Mouse (Mus musculus) embryonic facial prominence, embryonic 11.5 days (tissue): ENCODE measurements around the gene Hpd. TPM values are rescaled to one million over a fixed set of nuclear protein-coding genes. Genes with fewer than 3 reads are reported as not detected.

Experiments
- ATAC-seq: fragments of 200-750 bp; cut with Nextera tagmentation; replicated peaks from 2 replicates; pipeline ENCODE4 v1.8.0; 2017; ENCODE audit warnings: low read depth; ENCODE audit not compliant: insufficient number of reproducible peaks, low FRiP score, low TSS enrichment
- DNase-seq: peaks from one replicate; pipeline ENCODE4 v3.0.0-alpha.2; 2015; ENCODE audit warnings: low spot score
- H3K27ac ChIP-seq: fragments of 300-500 bp; sonication (generic); replicated peaks from 2 replicates; pipeline ENCODE4 v1.5.1; 2014; ENCODE audit warnings: mild to moderate bottlenecking, low read depth, low read length, control low read depth
- H3K27me3 ChIP-seq: fragments of 300-500 bp; sonication (generic); 2 replicates; pipeline ENCODE4 v1.6.1; 2014; ENCODE audit warnings: mild to moderate bottlenecking, low read length, moderate library complexity, mixed read lengths; ENCODE audit not compliant: control insufficient read depth, insufficient read depth
- H3K36me3 ChIP-seq: fragments of 300-500 bp; sonication (generic); replicated peaks from 2 replicates; pipeline ENCODE4 v1.6.1; 2014; ENCODE audit warnings: low read depth, mild to moderate bottlenecking, low read length, moderate library complexity, mixed read lengths; ENCODE audit not compliant: control insufficient read depth, insufficient read depth
- H3K4me1 ChIP-seq: fragments of 300-500 bp; sonication (generic); 2 replicates; pipeline ENCODE4 v1.6.1; 2014; ENCODE audit warnings: low read length, mixed read lengths; ENCODE audit not compliant: control insufficient read depth, insufficient read depth
- H3K4me2 ChIP-seq: fragments of 300-500 bp; sonication (generic); 2 replicates; pipeline ENCODE4 v1.6.1; 2014; ENCODE audit warnings: low read depth, mild to moderate bottlenecking, control low read depth, low read length, moderate library complexity
- H3K4me3 ChIP-seq: fragments of 300-500 bp; sonication (generic); 2 replicates; pipeline ENCODE4 v1.5.1; 2014; ENCODE audit warnings: low read depth, low read length, control low read depth
- H3K9ac ChIP-seq: fragments of 300-500 bp; sonication (generic); replicated peaks from 2 replicates; pipeline ENCODE4 v1.6.1; 2014; ENCODE audit warnings: mild to moderate bottlenecking, control low read depth, low read length
- H3K9me3 ChIP-seq: fragments of 300-500 bp; sonication (generic); replicated peaks from 2 replicates; pipeline ENCODE4 v1.6.1; 2016; ENCODE audit warnings: mild to moderate bottlenecking, low read length, inconsistent platforms, mixed read lengths; ENCODE audit not compliant: control insufficient read depth
- WGBS: fragments of 180-500 bp; shearing (Covaris S2); extraction: QIAGEN DNeasy Blood & Tissue Kit; methylation state at CpG from one replicate; pipeline ENCODE4 v1.1.7; 2014; 5-methylcytosine and 5-hydroxymethylcytosine counted together
- polyA plus RNA-seq: library from polyadenylated mRNA; unstranded; fragments of >200 nt; fragmentation: Nextera tagmentation; extraction: Ambion mirVana; gene quantifications from 2 replicates; pipeline ENCODE4 v1.2.1, GENCODE M21; 2014

Hpd gene
- polyA plus RNA-seq, 1 experiment from 2014 or later = not detected

- H3K27ac ChIP-seq = no peak overlapping the region
- no peaks in the 10 kb centered on the region for H3K9me3 ChIP-seq
- H3K27me3 ChIP-seq = no peaks in the 10 kb centered on the region
- H3K4me2 ChIP-seq = no peak overlapping the region
- H3K36me3 ChIP-seq = peaks cover 40% of the 10 kb centered on the region
- ATAC-seq (no peak), DNase-seq (no peak)
- no peaks in the 10 kb centered on the region for H3K4me1 ChIP-seq
- H3K4me3 ChIP-seq = no peak overlapping the region
- no peak overlapping the region for H3K9ac ChIP-seq
- 83% methylated on average over 9 of the region's 9 CpGs for WGBS
Measured at GRCm38 (mm10) chr5:123162942-123163341, 19.6 kb downstream of the Hpd start.

GRCm38 (mm10) chr5:123160341-123160740, 22.2 kb downstream of the Hpd start:
- H3K9ac ChIP-seq = no peak overlapping the region
- peaks cover 36% of the 10 kb centered on the region for H3K36me3 ChIP-seq
- H3K4me1 ChIP-seq = no peaks in the 10 kb centered on the region
- H3K27me3 ChIP-seq = no peaks in the 10 kb centered on the region
- WGBS = 97% methylated on average over 15 of the region's 15 CpGs
- no peak overlapping the region for H3K4me3 ChIP-seq
- H3K27ac ChIP-seq = no peak overlapping the region
- no peak overlapping the region for H3K4me2 ChIP-seq
- ATAC-seq (no peak), DNase-seq (no peak)
- no peaks in the 10 kb centered on the region for H3K9me3 ChIP-seq

- ATAC-seq = no peak
- no peak overlapping the region for H3K27ac ChIP-seq
- no peaks in the 10 kb centered on the region for H3K4me1 ChIP-seq
Measured at GRCm38 (mm10) chr5:123159866-123160265, 22.7 kb downstream of the Hpd start.

GRCm38 (mm10) chr5:123159446-123159845, 23.1 kb downstream of the Hpd start:
- Histone ChIP-seq H3K27me3 (no peaks in the 10 kb centered on the region), H3K4me1 (no peaks in the 10 kb centered on the region), H3K9me3 (no peaks in the 10 kb centered on the region), H3K4me3 (no peak overlapping the region), H3K4me2 (no peak overlapping the region), H3K9ac (no peak overlapping the region), H3K27ac (no peak overlapping the region), H3K36me3 (peaks cover 36% of the 10 kb centered on the region)
- ATAC-seq (no peak), DNase-seq (no peak)
- 92% methylated on average over 4 of the region's 4 CpGs for WGBS

More at GRCm38 (mm10) chr5:123159866-123160265, 22.7 kb downstream of the Hpd start:
- no peak overlapping the region for H3K4me3 ChIP-seq
- H3K27me3 ChIP-seq = no peaks in the 10 kb centered on the region
- WGBS = 93% methylated on average over 13 of the region's 15 CpGs
- no peak overlapping the region for H3K9ac ChIP-seq
- no peak for DNase-seq
- H3K4me2 ChIP-seq = no peak overlapping the region
- peaks cover 36% of the 10 kb centered on the region for H3K36me3 ChIP-seq
- H3K9me3 ChIP-seq = no peaks in the 10 kb centered on the region

GRCm38 (mm10) chr5:123157972-123158371, 24.6 kb downstream of the Hpd start:
- H3K4me1 ChIP-seq = no peaks in the 10 kb centered on the region
- DNase-seq (no peak), ATAC-seq (no peak)
- H3K9ac ChIP-seq = no peak overlapping the region
- 89% methylated on average over 4 of the region's 4 CpGs for WGBS
- H3K27ac ChIP-seq = no peak overlapping the region
- H3K27me3 ChIP-seq = no peaks in the 10 kb centered on the region
- H3K9me3 ChIP-seq = no peaks in the 10 kb centered on the region
- no peak overlapping the region for H3K4me2 ChIP-seq
- H3K36me3 ChIP-seq = peaks cover 28% of the 10 kb centered on the region
- no peak overlapping the region for H3K4me3 ChIP-seq

GRCm38 (mm10) chr5:123156763-123157162, 25.8 kb downstream of the Hpd start:
- Histone ChIP-seq H3K4me3 (no peak overlapping the region), H3K9me3 (no peaks in the 10 kb centered on the region), H3K4me2 (no peak overlapping the region), H3K4me1 (no peaks in the 10 kb centered on the region), H3K9ac (no peak overlapping the region), H3K36me3 (peaks cover 34% of the 10 kb centered on the region), H3K27ac (no peak overlapping the region), H3K27me3 (no peaks in the 10 kb centered on the region)
- ATAC-seq (no peak), DNase-seq (no peak)
- WGBS = 85% methylated on average over 12 of the region's 12 CpGs

GRCm38 (mm10) chr5:123155425-123155824, 27.1 kb downstream of the Hpd start:
- Histone ChIP-seq H3K27me3 (no peaks in the 10 kb centered on the region), H3K4me2 (no peak overlapping the region), H3K4me1 (no peaks in the 10 kb centered on the region; the same call in 1 of the 2 replicates), H3K27ac (no peak overlapping the region), H3K36me3 (peaks cover 29% of the 10 kb centered on the region), H3K9me3 (no peaks in the 10 kb centered on the region), H3K4me3 (no peak overlapping the region), H3K9ac (no peak overlapping the region)
- peak; percentile 76 for DNase-seq
- 53% methylated on average over 7 of the region's 7 CpGs for WGBS
- ATAC-seq = 0 out of 2 replicates have a peak, but pooled peaks have one; percentile 15

GRCm38 (mm10) chr5:123152901-123153300, 29.6 kb downstream of the Hpd start:
- no peak for ATAC-seq
- no peak for DNase-seq
- H3K27ac ChIP-seq = no peak overlapping the region
- H3K9me3 ChIP-seq = no peaks in the 10 kb centered on the region
- WGBS = 80% methylated on average over 1 of the region's 1 CpGs
- H3K36me3 ChIP-seq = peaks cover 11% of the 10 kb centered on the region
- peaks cover 4% of the 10 kb centered on the region for H3K4me1 ChIP-seq
- H3K4me3 ChIP-seq = no peak overlapping the region
- H3K9ac ChIP-seq = no peak overlapping the region
- H3K27me3 ChIP-seq = no peaks in the 10 kb centered on the region
- H3K4me2 ChIP-seq = no peak overlapping the region
